Mouse (Mus musculus) cerebellum, postnatal 14 days (tissue): ENCODE data around the gene Anapc15-ps.

ENCODE experiments used
- DNase-seq, 2 experiments: peaks; one replicate each; pipeline ENCODE4 v3.0.0; 2021; ENCODE audit warnings: mixed read lengths in 2 of 2

Anapc15-ps gene

DNA sequence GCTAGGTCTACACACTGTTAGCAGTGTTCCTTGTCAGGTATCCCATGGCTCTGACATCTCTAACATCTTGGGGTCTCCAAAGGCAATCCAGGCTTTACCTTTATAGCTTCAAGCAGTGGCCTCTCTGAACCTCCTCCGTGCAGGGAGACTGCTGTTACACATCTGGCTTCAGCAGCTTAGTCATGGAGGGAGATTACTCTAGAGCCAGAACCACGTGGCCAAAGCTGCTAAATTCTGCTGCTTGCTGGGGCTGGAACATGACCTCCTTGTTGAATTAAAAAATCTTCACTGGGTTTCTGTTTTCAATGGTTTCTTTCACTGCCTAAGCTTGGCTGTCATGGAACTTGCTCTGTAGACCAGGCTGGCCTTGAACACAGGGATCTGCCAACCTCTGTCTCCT, 44.9 kb downstream of the Anapc15-ps start:
- no peak for DNase-seq

DNA sequence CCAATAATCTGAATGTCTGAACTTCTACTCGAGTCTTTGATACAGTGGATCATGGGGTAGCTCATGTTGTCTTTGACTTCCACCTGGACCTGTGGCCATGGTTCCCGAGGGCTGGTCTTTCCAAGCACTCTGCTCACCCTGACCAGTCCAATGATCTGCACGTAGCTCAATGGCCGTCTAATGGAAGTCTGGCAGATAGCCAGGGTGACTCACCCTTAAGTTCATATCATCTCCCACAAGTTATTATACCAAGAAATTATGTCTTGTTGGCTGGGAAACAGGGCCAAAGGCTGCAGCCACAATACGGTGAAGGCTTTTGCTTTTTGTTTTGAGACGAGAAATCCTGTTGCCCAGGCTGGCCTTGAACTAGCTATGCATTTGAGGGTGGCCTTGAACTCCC, 45.9 kb downstream of the Anapc15-ps start:
- DNase-seq: no peak

DNA sequence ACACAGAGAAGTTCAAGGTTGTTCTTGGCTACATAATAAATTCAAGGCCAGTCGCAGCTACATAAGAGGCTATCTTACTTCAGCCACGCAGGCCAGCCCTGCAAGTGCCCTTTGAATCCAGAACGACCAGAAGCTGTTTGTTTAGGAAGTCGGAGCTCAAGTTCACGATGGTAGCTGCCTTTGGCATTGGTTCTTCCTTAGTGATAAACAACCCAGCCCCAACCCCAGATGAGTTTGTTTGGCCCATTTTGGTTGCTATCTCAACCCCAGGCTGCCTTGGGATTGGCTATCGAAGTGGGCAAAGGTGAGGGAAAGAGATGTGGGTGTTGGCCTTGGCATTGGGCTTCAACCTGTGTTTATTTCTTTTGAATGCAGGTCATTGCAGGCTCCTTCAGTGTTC, 48.0 kb downstream of the Anapc15-ps start:
- no peak for DNase-seq

DNA sequence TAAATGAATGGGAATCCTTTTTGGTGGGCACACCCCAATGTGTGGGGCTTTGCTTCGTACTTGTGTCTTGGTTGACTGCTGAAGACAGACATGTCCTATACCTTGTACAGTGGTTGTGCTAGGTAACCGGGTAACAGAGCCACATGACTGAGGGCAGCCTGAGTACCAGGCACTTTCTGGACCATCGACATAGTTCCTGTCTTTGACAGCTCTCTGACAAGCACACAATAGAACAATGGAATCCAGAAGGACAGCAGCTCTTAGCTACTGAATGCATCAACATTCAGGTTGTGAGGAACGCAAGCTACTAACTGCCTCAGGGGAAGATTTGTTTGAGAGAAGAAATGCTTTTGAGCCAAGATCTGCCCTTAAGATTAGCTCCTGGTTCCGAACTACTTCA, 49.2 kb downstream of the Anapc15-ps start:
- no peak for DNase-seq

DNA sequence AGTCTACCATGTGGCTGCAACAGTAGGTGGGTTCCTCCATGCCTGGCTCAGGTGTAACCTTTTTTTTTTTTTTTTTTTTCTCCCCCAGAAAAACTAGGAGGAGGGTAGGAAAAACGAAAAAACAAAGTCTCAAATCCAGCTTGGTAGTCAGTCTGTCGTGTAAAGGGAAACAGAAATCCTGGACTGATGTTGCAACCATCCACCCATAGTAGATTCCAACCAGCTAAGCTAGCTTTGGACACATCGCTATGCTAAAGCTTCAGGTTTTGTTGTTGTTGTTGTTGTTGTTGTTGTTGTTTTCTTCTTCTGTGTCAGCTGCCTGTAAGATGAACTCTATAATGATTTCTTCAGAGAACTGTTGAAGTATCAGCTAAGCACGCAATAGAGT, 49.7 kb downstream of the Anapc15-ps start:
- DNase-seq: no peak
